Mouse (Mus musculus) bone marrow, adult 2 months (tissue): ENCODE data around the gene Mgat3. TPM values are rescaled to one million over a fixed set of nuclear protein-coding genes. Genes with fewer than 3 reads are reported as not detected.

Source experiments
- H3K27ac ChIP-seq: fragments of 200-500 bp; 2 replicates; pipeline ENCODE4 v1.5.1; 2012; ENCODE audit warnings: low read depth, mild to moderate bottlenecking, control low read depth, inconsistent platforms, low read length; ENCODE audit not compliant: control insufficient read depth, poor library complexity, insufficient read depth
- H3K4me1 ChIP-seq: fragments of 200-500 bp; 2 replicates; pipeline ENCODE4 v1.6.1; 2011; ENCODE audit warnings: low read length; ENCODE audit not compliant: control insufficient read depth, insufficient read depth
- H3K4me3 ChIP-seq: fragments of 200-500 bp; replicated peaks from 2 replicates; pipeline ENCODE3; 2011; ENCODE audit warnings: mild to moderate bottlenecking, low read depth, low read length, control low read depth; ENCODE audit not compliant: control insufficient read depth
- CTCF ChIP-seq: fragments of 200-500 bp; IDR thresholded peaks from 2 replicates; pipeline ENCODE4 v1.5.1; 2011; ENCODE audit warnings: low read length, control low read depth; ENCODE audit not compliant: control insufficient read depth, insufficient read depth
- POLR2A ChIP-seq: fragments of 200-500 bp; IDR thresholded peaks from 2 replicates; pipeline ENCODE4 v1.6.1; 2011; ENCODE audit warnings: low read depth, mild to moderate bottlenecking, control low read depth, low read length, borderline replicate concordance; ENCODE audit not compliant: control insufficient read depth
- WGBS: fragments of 180-500 bp; shearing (Covaris S2); methylation state at CpG from one replicate; pipeline ENCODE4 v1.1.7; 2018; 5-methylcytosine and 5-hydroxymethylcytosine counted together
- polyA plus RNA-seq: library from polyadenylated mRNA; stranded (reverse); fragments of >200 nt; gene quantifications from 2 replicates; pipeline ENCODE4 v1.2.4, GENCODE M21; 2011; ENCODE audit warnings: low replicate concordance; ENCODE audit not compliant: missing spikeins, insufficient read depth, insufficient read length

Mgat3 gene
- polyA plus RNA-seq, 1 experiment: 0.97 TPM

GRCm38 (mm10) chr15:80232331-80232730 is 58.8 kb downstream of the Mgat3 start:
- Histone ChIP-seq H3K4me1 (no peaks in the 10 kb centered on the region; the same call in 1 of the 2 replicates), H3K4me3 (no peak overlapping the region), H3K27ac (no peak overlapping the region)
- no peak for TF ChIP-seq POLR2A
- TF ChIP-seq CTCF: no peak
- 87% methylated on average over 2 of the region's 2 CpGs for WGBS

DNA sequence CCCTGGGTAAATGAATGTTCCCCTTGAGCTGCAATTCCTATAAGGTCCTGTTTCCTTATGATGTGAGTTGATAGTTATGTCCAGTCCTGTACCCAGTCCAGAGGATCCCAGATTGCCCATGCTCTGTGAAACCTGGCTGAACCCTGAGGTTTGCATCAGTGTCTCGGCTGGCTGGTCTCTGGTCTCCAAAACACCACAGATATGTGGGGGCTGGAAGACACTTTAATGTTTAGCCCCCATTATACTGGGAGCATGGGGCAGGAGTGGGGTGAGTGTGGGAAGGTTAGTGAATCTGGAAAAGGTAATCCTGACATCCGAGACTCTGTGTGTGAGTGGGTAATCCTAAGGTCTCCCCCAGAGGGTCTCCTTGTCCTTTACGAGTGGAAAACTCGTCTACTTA is 59.5 kb downstream of the Mgat3 start:
- Histone ChIP-seq H3K27ac (no peak overlapping the region), H3K4me3 (no peak overlapping the region), H3K4me1 (no peaks in the 10 kb centered on the region; the same call in 1 of the 2 replicates)
- TF ChIP-seq POLR2A (no peak), CTCF (no peak)
- WGBS: 74% methylated on average over 4 of the region's 4 CpGs

GRCm38 (mm10) chr15:80233733-80234509 is 60.4 kb downstream of the Mgat3 start, which contains the start of gene Mief1:
Mief1 (plus strand) TSS chr15:80234018.
- under 1% methylated on average over 64 of the region's 67 CpGs for WGBS
- TF ChIP-seq CTCF (0 out of 2 replicates have a peak, but pooled peaks have one; percentile 14), POLR2A (peak; percentile 59; the same call in 1 of the 2 replicates)
- peak within 1 kb of the TSS; percentile 66 for H3K27ac ChIP-seq
- H3K4me1 ChIP-seq: no peaks in the 10 kb centered on the region; the same call in 1 of the 2 replicates
- peak within 1 kb of the TSS; percentile 82 for H3K4me3 ChIP-seq

DNA sequence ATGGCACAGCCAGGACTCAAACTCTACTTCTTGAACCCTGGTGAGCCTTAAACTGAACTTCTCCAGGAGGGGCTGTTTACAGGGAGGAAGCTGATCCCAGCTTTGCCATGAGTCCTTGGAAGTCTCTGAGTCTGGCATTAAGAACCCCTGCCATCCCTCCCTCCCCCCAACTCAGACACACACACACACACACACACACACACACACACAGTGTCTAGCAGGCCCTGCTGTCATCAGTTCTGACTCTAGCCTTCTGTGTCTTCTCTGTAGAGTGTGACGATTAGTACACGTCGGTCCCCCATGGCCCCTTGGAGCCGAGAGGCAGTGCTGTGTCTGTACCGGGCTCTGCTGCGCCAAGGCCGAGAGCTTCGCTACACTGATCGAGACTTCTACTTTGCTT is 62.0 kb downstream of the Mgat3 start, which contains the start of gene AC140267.1:
Gene AC140267.1 (plus strand): TSS at position 301 of the 400 bp plus-strand sequence.
- Histone ChIP-seq H3K4me1 (no peaks in the 10 kb centered on the region; the same call in 1 of the 2 replicates), H3K27ac (no peak within 1 kb of the TSS), H3K4me3 (peak within 1 kb of the TSS; percentile 82)
- TF ChIP-seq POLR2A (no peak), CTCF (no peak)
- 97% methylated on average over 9 of the region's 9 CpGs for WGBS

DNA sequence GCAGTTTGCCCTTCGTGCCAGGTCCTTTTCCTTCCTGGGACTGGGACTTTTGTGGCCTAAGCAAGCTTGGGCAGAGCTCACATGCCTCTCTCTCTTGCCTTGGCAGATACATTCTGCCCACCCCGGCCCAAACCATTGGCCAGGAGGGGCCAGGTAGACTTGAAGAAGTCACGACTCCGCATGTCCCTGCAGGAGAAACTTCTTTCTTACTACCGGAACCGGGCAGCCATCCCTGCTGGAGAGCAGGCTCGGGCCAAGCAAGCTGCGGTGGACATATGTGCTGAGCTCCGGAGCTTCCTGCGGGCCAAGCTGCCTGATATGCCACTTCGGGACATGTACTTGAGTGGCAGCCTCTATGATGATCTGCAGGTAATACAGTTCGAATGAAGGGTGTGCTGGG is 74.6 kb downstream of the Mgat3 start:
- WGBS: 93% methylated on average over 12 of the region's 12 CpGs
- H3K4me1 ChIP-seq: no peaks in the 10 kb centered on the region
- no peak overlapping the region for H3K27ac ChIP-seq
- TF ChIP-seq CTCF (no peak), POLR2A (no peak)
- H3K4me3 ChIP-seq: no peak overlapping the region

DNA sequence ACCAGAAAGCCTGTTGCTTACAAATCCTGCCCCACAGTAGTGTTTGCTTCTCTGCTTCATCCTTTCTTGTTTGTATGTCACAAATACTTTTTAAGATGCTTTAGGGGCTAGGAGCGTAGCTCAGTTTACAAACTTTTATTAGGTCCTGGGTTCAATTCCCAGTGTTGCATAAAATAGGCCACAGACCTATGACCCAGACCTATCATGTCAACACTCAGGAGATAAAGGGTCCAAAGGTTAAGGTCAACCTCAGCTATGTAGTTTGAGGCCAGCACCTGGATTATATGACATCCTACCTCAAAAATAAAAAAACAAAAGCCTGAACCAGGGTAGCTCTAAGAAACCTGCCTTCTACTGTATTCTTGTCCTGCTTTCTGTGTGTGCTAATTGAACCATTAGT is 75.1 kb downstream of the Mgat3 start:
- WGBS: 94% methylated on average over 1 of the region's 1 CpGs
- Histone ChIP-seq H3K4me3 (no peak overlapping the region), H3K4me1 (no peaks in the 10 kb centered on the region), H3K27ac (no peak overlapping the region)
- TF ChIP-seq POLR2A (no peak), CTCF (no peak)

- no peak for TF ChIP-seq POLR2A
- no peak for TF ChIP-seq CTCF
- Histone ChIP-seq H3K4me1 (no peaks in the 10 kb centered on the region), H3K27ac (peak overlapping the region; percentile 31; the same call in 1 of the 2 replicates), H3K4me3 (no peak overlapping the region)
- 93% methylated on average over 10 of the region's 10 CpGs for WGBS
Measured at GRCm38 (mm10) chr15:80249672-80250071, 76.2 kb downstream of the Mgat3 start.

- H3K4me3 ChIP-seq: no peak overlapping the region
- 61% methylated on average over 6 of the region's 6 CpGs for WGBS
- no peaks in the 10 kb centered on the region for H3K4me1 ChIP-seq
- no peak for TF ChIP-seq CTCF
- no peak for TF ChIP-seq POLR2A
- peak overlapping the region; percentile 58 for H3K27ac ChIP-seq
Measured at GRCm38 (mm10) chr15:80250586-80250985, 77.1 kb downstream of the Mgat3 start.

DNA sequence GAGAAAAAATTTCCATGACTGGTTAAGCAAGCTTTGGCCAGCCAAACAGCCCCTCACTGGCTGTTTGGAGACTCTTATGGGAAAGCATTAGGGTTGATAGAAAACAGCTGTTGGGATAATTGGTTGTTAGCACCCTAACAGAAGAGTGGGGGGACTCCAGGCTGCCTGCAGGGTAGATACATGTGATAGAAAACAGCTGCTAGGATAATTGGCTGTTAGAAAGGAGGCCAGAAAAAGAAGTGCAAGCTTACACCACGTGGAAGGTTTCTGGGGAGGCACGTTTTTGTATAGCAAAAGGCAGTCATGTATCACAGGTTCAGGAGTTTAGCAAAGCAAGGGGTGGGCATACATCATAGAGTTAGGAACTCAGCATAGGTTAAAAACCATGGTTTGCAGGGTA is 80.0 kb downstream of the Mgat3 start:
- H3K4me1 ChIP-seq: no peaks in the 10 kb centered on the region; the same call in 1 of the 2 replicates
- 87% methylated on average over 2 of the region's 2 CpGs for WGBS
- TF ChIP-seq CTCF: no peak
- no peak for TF ChIP-seq POLR2A
- H3K4me3 ChIP-seq: no peak overlapping the region
- H3K27ac ChIP-seq: no peak overlapping the region

GRCm38 (mm10) chr15:80254207-80254606 is 80.7 kb downstream of the Mgat3 start:
- peaks cover 1% of the 10 kb centered on the region; the same call in 1 of the 2 replicates for H3K4me1 ChIP-seq
- WGBS: 71% methylated on average over 6 of the region's 6 CpGs
- H3K27ac ChIP-seq: peak overlapping the region; percentile 98
- TF ChIP-seq CTCF (no peak), POLR2A (no peak)
- peak overlapping the region; percentile 91 for H3K4me3 ChIP-seq
